Mouse (Mus musculus): Measurements from ENCODE around the gene Ugt2b35. TPM values are rescaled to one million over a fixed set of nuclear protein-coding genes. Genes with fewer than 3 reads are reported as not detected.

Ugt2b35 gene
- polyA plus RNA-seq (2017; shearing (Covaris generic)): not detected

GRCm38 (mm10) chr5:87000395-87001073 is at the start of gene Ugt2b35:
Ugt2b35 (plus strand) TSS chr5:87000860.

Other genes with a start within 250 kb of the Ugt2b35 start
- 25.4 TPM for gene Ythdc1, start 196.6 kb upstream of the Ugt2b35 start, polyA plus RNA-seq (2017; shearing (Covaris generic))
- gene Ugt2b34, start 93.9 kb upstream of the Ugt2b35 start, polyA plus RNA-seq (2017; shearing (Covaris generic)): not detected
- not detected for gene Ugt2b1, start 74.3 kb upstream of the Ugt2b35 start, polyA plus RNA-seq (2017; shearing (Covaris generic))
- gene Ugt2b36, start 91.7 kb downstream of the Ugt2b35 start, polyA plus RNA-seq (2017; shearing (Covaris generic)): not detected
- not detected for gene Ugt2b5, start 139.5 kb downstream of the Ugt2b35 start, polyA plus RNA-seq (2017; shearing (Covaris generic))